Mouse (Mus musculus) thymus, postnatal 4 days (tissue): ENCODE data around the gene Gm49027.
"Not testable (repeated sequence)": the region's sequence is repeated elsewhere in the genome, so short reads cannot be mapped to it uniquely, and the experiment has no call there.

Source experiments
- DNase-seq: peaks from one replicate; pipeline ENCODE4 v3.0.0; 2021

The Gm49027 gene

DNA sequence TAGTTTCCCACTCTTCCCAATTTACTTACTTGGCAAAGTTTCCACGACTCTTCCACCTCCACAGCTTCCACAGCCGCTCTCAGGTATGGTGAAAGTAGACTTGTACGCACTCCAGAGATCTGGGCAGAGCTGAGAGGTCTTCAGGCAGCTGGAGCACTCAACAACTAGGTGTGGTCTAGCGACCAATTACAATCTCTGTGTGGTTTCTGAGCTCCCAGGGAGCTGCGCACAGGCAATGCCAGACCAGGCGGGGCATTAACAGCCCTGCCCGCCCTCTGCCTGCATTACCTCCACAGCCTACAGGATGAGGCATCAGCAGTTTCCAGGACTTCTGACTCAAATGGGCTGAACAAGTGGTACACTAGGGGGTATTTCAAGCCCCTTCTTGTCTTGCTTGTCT lies at the start of gene Gm49027:
Gene Gm49027 (minus strand): TSS at position 208 of the 400 bp plus-strand sequence.
- peak; percentile 6 for DNase-seq

DNA sequence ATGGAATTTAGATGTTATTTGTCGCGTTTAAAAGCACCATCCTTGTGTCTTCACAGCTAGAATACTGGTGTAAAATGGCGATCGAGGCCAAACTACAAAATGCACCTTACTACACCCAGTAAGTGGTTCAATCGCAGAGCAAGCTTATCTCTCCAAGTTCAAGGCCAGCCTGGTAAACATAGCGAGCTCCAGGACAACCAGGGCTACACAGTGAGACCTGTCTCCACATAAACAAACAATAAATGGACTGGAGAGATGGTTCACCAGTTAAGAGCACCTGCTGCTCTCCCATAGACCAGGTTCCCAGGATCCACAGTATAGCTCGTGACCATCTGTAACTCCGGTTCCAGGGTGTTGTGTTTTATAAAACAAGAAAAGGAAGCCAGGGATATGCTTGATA lies 48.1 kb upstream of the Gm49027 start:
- DNase-seq, result no peak

DNA sequence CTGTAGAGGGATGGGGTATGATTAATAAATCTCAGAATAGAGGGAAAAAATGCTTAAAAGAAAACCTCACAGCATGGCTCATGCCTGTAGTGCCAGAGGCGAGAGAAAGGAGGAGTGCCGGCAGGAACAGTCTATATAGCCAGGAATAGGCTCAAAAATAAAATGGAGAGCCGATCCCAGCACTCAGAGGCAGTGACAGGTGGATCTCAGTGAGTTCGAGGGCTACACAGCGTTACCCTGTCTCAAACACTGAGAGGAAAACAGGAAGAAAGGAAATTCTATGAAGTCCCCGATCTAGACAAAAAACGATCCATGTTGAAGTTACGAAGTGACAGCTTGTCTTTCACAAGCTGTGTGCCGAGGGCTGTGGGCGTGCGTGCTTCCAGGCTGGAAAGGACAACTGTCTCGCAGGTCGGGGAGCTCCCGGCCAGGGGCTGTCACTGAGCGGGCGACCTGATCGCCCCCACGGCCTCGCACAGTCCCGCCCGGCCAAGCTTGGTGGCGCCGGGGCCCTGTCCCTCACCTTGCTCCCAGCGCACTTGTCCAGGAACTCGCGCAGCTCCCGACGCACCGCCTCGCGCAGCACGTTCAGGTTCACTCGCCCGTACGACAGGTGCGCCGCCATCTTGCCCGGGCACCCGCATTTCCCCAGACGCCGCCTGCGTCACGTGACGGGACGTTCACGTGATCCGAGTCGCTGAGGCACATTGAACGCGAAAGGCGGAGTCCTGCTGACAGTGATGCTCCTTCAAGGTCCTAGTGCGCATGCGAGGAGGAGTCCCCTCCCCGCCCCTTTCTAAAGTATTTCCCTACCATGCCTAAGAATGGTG lies 47.3 kb upstream of the Gm49027 start, which contains the start of gene Vps33a:
Gene Vps33a (minus strand): TSS at position 682 of the 830 bp plus-strand sequence.
- DNase-seq, result peak; percentile 98

DNA sequence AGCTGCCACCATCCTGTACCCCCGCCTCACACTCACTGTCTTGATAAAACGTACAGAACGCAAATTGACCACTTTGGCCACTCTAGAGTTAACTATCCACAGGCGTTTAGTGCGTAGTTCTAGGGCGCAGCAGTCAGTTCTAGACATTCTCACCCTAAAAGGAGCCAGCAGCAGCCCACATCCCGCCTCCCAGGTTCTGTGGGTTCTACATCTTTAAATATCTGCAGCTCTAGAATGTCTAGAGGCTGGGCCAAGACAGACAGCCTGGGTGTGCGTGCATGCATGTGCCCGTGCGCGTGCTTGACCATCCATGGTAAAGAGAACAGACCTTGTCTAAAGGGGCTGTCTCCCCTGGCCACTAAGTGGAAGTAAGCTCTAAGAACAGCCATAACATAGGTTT lies 35.8 kb upstream of the Gm49027 start:
- DNase-seq, result no peak

DNA sequence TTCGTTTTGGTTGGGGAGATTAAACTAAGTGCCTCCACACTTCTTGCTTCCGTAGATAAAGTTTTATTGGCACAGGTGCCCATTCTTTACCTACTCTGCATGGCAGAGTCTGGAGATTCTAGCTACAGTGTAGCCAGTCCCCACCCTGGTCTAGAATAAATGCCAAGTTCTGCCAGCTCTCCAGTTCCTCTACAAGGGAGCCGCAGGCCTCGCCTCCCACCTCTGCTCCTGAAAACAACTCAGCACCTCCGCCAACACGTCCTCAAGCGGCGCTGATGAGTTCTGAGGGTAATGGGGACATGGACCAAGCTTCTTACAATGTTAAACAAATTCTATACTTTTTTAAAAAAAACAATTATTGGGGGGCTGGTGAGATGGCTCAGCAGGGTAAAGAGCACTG lies 34.3 kb upstream of the Gm49027 start:
- DNase-seq, result no peak

DNA sequence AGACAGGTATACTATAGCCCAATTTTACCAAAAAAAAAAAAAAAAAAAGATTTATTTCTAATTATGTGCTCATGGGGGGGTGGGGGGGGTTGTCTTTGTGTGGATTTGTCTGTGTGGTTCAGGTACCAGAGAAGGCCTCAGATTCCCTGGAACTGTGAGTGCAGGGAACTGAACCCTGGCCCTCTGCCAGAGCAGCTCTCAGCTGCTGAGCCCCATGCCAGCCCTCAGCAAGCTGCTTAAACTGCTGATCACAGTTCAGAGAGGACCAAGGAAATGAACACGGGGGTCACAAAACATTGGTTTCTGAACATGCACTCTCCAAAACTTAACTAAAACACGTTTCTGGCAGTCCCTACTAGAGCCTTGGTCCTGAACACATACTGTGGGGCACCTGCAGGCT lies 31.2 kb upstream of the Gm49027 start:
- no peak for DNase-seq

DNA sequence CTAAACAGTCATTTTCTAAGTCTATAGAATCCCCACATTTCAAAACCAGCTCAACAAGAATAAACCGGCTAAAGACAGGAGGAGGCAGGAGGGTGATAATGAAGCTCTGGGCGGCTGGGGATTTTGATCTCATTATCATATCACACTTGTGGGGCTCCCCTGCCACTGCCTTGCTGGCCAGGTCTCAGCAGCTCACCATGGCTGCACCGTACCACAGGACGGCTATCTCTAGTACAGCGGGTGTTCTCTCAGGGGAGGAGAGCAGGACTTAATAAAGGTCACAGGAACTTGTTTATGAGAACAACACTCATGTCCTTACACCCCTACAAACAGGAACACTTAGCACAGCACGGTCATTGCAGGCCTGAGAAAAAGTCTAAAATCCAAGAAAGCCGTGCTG lies 30.4 kb upstream of the Gm49027 start:
- DNase-seq, result no peak

DNA sequence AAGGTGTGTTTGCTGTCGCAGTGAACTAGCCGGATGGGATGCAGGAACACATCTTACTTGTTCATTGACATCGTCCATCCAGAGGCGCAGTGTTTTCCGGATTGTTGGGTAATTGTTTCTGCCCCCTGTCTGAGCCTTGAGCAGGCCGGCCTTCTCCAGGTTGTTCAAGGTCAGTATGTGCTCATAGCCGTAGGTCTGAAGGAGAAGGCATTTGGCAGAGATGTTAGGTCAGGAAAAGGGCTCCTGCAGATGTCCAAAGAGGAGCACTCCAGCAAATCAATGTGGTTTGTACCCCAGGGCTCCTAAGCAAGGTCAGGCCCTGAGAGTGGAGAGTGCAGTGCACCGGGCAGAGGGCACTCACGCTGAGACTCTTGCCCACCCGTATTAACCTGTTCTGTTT lies 8.5 kb upstream of the Gm49027 start:
- DNase-seq, result no peak

DNA sequence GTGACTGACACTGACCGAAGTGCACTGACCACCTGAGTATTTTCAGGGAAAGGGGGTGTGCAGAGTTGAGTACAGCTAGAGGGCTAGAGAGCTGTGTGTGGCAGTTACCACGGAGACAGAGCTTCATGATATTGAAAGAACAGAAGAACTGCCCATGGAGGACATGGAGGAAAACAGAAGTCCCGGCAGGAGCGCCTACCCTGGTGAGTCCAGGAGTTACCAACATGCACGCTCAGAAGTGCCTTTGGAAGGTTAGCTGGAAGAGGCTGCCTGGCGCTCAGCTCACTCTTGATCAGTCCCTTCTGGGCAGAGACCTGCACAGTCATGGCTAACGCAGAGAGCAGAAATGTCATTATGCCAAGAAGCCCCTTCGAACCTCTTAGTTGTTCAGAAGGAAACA lies 4.8 kb upstream of the Gm49027 start:
- DNase-seq, result no peak

DNA sequence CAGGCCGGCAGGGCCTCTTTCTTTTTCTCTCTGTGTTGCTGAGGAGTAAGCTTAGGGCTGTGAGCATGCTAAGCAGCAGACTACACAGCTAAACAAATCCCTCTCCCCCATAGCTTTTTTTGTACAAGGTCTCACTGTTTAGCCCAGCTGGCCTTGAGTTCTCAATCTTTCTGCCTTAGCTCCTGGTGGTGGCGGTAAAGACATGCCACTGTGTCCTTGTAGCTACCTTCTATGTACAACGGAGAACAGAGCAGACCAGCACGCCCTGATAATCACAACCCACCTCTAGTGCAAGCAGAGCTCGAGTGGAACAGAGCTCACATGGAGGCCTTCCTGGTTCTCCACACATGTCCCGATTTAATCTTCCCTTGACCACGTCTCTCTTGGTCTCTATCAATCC lies 3.4 kb upstream of the Gm49027 start:
- no peak for DNase-seq

DNA sequence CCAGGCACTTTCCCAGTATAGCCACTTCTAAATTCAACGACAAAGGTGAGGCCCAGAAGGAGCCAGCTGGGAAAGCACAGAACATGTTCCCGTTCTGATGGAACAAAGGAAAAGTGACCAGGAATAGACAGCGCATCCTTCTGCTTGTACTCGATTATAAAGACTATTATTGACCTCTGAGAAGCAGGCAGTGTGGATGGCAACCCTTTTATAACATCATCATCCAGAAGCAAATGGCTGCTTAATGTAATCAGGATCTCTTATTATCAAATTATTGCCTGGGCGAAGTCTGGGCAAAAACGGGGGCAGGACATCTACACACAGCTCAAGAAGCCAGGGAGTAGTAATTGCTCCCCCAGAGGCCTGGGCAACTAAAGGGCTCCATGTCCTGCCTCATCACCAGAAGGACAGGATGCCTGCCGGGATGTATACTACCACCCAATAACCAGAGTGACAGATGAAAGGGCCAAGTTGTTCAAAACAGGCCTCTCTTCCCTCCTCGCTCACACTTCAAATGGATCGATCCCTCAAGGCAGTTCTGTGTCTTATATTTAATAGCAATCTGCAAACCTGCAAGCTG lies 718 bp upstream of the Gm49027 start:
- no peak for DNase-seq

DNA sequence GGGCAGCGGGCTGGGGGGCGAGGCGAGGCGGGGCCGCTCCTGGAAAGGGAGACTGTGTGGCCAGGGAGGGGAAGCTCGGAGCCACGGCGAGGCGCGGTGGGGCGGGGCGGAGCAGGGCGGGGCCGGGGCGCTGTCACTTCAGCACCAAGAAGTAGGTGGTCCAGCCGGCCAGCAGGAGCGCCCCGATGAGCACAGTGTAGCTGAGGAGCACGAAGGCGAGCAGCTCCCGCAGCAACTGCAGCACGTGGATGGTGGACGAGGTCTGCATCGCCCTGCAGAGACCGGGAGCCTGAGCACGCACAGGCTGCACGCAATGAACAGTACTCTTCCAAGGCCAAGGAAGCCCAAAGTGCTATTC lies 916 bp downstream of the Gm49027 start:
- no peak for DNase-seq

DNA sequence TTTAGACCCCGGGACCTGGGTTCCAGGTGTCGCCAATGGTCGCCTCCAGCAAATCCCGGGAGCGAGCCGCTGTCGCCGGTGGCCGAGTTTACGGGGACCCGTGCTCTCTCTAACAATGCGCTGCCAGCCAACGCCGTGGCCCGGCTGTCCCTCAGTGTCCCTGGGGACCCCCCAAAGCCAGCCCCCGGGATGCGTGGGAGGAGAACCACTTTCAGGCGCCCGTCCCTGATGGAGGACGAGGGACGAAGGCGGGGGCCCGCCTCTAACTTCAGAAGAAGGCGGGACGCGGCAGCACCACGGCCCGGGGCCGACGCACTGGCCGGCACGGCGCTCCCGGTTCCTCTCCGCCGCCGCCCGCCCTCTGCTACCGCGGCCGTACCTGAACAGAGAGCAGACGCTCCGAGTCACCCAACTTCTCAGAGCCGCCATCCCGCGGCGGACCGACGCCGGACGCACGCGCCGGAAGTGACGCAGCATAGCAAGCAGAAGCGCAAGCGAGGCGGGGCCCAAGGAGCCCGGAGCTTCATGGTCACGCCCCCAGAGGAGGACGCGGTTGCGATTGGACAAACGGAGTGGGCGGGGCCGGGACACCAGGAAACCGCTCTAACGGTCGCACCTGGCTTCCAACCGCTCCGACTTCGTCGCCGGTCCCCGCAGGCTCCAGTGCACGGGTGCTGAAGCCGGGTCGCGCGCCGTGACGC lies 1.4 kb downstream of the Gm49027 start, which contains the start of gene Diablo:
Gene Diablo (minus strand): TSS at position 485 of the 701 bp plus-strand sequence.
- DNase-seq, result peak; percentile 99

DNA sequence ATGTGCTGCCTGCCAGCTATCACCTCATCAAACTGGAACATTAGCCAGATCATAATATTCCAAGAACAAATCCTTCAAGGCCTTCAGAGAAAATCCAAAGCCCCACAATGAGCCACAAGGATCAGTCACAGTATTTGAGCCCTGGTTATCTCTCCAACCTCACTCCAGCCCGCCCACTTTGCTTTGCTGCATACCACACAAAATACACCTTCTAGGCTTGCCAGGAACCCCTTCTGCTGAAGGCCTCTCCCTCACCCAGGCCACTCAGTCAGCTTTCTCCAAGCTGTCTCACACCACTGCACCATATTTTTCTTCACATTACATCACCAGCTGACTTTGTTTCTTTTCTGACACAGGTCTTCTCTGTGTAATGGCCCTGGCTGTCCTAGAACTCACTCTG lies 3.1 kb downstream of the Gm49027 start:
- DNase-seq, result peak; percentile 3

DNA sequence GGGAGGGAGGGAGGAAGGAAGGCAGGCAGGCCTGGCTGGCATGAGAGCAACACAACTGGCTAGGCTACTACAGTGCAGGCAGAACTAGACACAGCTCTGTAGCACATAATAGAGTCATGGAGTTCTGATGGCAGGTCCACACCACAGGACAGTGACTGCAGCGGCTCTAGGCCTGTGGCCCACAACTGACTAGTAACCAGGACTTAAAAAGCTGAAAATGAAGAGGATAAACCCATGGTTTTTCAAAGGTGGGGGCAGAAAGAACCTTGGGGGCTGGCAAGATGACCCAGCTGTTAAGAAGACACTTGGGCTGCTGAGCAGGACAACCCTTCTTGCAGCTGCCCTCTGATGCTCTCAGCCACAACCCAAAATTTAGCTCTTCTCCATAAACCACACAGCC lies 3.7 kb downstream of the Gm49027 start:
- peak; percentile 2 for DNase-seq

DNA sequence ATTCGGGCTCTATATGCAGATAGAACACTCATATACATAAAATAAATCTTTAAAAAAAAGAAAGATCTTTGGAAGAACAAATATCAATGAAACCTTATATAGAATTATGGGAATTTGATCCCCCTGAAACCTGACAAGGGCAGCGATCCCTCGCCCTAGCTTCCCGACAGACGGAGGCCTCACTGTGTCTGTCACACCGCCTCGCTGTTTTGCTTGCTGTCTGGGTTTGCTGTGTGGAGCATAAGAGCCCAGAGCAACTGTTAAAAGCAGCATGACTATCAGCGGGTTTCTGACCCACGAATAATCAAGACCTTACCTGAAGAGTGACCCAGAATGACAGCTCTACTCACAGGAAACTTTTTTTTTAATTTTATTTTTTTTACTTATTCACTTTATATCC lies 4.6 kb downstream of the Gm49027 start:
- peak; percentile 3 for DNase-seq

DNA sequence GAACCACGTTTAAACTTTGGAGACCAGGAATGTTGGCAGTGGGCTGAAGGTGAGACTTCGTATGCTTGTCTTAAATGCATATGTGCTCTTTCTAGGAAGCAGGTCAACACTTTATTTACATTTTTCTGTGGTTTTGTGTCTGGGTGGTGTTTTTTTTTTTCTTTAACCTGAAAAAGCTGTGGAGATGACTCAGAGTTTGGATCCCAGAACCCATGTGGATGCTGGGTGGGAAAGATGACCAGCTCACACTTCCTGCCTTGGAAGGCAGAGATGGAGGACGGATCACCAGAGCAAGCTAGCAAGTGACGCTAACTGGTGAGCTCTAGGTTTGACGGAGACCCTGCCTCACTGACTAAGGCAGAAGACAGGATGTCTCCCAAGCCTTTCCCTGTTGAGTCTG lies 10.4 kb downstream of the Gm49027 start:
- DNase-seq, result no peak

DNA sequence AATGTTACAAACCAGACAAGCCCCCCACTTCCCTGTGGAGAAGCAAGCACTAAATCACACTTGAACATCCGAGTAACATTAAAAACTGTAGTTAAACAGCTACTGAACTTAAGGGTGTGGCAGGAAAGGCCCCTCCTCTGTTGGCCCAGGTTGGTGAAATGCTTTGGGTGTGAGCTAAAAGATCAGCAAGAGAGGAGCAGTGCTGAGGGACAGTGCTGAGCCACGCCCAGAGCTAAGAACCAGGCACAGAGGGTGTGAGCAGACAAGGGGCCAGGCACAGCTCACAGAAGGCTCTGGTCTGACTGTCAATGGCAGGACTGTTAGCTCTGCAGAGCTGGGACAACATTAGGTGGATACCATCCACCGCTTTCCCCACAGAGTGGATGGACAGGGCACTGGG lies 13.2 kb downstream of the Gm49027 start:
- no peak for DNase-seq

DNA sequence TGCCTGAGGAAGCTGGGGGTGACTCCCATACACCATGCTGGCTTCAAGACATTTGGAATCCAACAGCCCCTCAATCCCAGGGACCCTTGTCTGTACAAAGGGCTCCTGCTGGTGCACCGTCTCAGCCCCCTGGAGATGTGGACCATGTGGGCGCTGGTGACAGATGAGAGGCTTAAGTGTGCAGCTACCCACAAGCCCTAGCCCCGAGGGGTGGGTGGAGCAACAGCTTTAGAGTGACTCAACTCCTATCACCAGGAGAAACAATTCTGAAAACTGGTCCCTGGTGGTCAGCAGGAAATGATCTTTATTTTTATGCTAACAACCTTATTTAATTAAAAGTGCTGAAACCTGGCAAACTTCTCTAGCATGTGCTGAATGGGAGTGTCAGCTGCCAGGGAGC lies 13.9 kb downstream of the Gm49027 start:
- DNase-seq, result not testable (repeated sequence)

DNA sequence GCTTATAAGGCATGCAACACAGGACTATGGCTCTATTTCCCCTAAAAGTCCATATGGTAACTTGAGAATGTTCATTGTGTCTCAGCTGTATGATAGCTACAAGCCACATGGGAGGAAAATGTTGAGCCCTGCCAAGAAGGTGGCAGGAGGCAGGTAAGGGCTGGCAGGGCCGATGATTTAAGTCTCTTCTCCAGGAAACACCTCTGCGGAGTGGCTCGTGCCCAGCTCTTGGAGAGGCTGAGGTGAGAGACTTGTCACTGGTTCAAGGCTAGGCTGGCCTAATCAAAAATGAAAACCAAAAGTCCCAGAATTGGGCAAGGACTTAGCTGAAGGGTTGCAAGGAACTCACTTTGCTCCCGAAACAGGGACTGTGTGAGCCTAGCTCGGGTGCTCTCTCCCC lies 15.1 kb downstream of the Gm49027 start, which contains the start of gene B3gnt4:
Gene B3gnt4 (plus strand): TSS at position 301 of the 400 bp plus-strand sequence.
- no peak for DNase-seq

DNA sequence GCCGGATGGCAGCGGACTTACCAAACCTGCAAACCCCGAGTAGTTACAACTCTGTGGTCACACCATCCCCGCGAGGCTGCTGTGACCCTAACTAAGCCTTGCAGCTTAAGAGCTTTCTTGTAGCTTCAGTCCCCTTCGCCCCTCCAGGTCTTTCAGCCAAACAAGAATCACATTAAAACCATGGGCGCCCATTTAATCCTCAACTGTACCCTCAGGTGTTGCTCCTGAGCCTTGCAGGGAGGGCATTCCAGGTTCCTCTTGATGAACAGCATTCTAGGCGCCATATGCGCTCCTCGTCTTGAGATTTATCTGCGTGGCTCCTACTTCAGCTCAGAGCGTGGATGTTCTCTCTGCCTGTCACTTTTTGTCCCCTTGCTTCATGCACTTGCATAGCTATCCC lies 16.4 kb downstream of the Gm49027 start:
- no peak for DNase-seq

DNA sequence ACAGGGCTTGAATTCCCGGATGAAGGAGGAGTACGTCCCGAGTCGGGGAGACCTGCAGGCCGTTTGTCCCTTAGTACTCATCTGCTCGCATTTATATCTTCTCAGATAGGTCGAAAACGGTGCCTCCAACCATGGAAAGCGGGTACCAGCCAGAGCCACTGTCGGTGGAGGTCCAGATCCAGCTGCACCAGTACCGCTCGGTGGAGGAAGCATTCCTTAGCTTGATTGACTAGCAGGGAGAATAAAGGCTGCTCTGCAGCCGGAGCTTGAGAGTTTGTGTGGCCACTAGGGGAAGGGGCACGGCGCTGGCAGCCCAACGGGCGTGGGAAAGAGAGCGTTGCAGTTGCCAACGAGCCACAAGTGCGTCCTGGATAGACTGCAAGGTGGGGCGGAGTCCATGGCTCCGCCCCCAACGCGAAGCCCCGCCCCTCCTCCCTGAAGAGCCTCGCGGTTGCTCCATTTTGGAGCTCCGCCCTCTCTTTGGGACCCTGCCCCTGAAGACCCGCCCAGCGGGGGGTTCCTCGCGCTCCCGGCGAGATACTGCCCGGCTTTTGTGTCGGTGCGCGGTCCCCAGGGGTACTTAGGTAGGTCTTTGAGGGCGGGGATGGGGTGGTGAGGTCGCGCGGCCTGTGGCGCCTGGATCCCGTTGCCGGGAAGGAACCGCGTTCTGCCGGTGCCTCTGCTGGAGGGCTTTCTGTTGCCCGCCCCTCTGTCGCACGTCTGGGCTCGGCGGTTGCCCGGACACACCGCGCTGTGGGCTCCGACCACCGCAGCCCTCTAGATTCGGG lies 17.2 kb downstream of the Gm49027 start:
- peak; percentile 96 for DNase-seq

DNA sequence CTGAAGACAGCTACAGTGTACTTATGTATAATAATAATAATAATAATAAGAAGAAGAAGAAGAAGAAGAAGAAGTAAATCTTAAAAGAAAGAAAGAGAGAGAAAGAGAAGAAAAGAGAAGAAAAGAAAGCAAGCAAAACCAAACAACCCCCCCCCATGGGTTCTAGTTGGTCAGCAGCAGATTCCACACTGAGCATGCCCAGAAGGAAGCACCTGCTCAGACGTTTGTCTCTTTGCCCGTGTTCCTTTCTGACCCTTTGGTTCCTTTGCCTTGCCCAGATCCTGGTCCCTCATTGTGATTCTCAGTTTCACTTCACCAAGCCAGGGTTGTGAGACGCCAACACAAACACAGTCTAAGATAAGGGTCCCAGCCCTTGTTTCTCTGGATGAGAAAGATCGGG lies 23.3 kb downstream of the Gm49027 start:
- DNase-seq, result no peak
